Mouse (Mus musculus) C2C12 (cell line): ENCODE data around the gene Ssc4d.

Experiments used
- CEBPB ChIP-seq: IDR thresholded peaks from one replicate; pipeline ENCODE4 v1.6.1; 2011; ENCODE audit warnings: low read depth, mild to moderate bottlenecking, control low read depth, moderate library complexity
- CTCF ChIP-seq: IDR thresholded peaks from one replicate; pipeline ENCODE4 v1.5.1; 2011; ENCODE audit not compliant: control insufficient read depth, insufficient read depth, insufficient read length
- FOSL1 ChIP-seq: IDR thresholded peaks from one replicate; pipeline ENCODE4 v1.8.0; 2011; ENCODE audit warnings: mild to moderate bottlenecking, low read length; ENCODE audit not compliant: poor library complexity, insufficient read depth, severe bottlenecking
- MAX ChIP-seq: IDR thresholded peaks from one replicate; pipeline ENCODE4 v1.6.1; 2011; ENCODE audit warnings: mild to moderate bottlenecking, control low read depth
- MYOG ChIP-seq: IDR thresholded peaks from one replicate; pipeline ENCODE4 v1.6.1; 2011; ENCODE audit not compliant: control insufficient read depth, insufficient read length; ENCODE audit errors: extremely low read depth
- USF1 ChIP-seq: IDR thresholded peaks from one replicate; pipeline ENCODE4 v1.6.1; 2011; ENCODE audit warnings: low read depth, mild to moderate bottlenecking, control low read depth, moderate library complexity

DNA sequence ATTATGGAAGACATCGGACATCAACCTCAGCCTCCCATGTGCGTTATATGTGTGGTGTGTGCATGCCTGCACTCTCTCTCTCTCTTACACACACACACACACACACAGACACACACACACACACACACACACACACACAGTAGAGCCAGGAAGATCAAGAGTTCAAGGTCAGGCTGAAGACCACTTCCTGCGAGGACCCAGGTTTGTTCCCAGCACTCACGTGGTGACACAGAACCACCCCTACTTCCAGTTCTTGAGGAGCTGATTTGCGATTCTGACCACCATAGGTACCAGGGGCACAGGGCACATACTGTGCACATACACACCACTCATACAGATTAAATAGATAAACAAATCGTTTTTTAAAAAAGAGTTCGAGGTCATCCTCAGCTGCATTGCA is 2.5 kb downstream of the Ssc4d start:
- no peak for TF ChIP-seq CTCF
- TF ChIP-seq USF1, result no peak
- no peak for TF ChIP-seq MAX
- TF ChIP-seq MYOG, result no peak
- no peak for TF ChIP-seq CEBPB
- TF ChIP-seq FOSL1, result no peak
